Mouse (Mus musculus) adrenal gland (tissue): ENCODE data around the gene Gm6526.
"Not testable (repeated sequence)": the region's sequence is repeated elsewhere in the genome, so short reads cannot be mapped to it uniquely, and the experiment has no call there.

ENCODE experiments used
- intact Hi-C: fragments of 180-260 bp; cut with DNase I; formaldehyde crosslinking; loops from one replicate; pipeline ENCODE4 v1.15.1; 2025
- long read RNA-seq, 2 experiments: library from polyadenylated mRNA; unstranded; transcript quantifications; one replicate each; pipeline ENCODE4 v2.0.0; 2020; ENCODE audit warnings: borderline replicate concordance in 1 of 2; ENCODE audit not compliant: insufficient replicate concordance in 1 of 2

The Gm6526 gene
- long read RNA-seq, experiment 1: 0 reads
- long read RNA-seq, experiment 2: 0 reads

DNA sequence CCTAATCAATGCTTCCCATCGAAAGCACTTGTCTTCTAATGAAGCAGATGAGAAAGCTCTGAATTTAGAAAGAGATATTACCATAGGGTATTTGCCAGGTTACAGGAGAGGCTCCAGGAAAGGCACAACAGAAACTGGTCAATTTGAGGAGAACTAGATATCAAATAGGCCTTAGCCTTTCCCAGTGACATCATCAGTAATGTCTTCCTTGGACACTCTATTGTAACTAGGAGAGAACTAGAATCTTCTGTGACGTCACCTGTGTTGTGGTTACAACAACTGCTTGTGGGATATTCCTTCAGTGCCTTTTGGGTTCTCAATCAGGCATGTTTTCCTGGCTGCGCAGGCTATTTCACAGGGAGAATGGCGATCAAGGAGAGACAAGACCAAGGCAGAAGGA is at the start of gene Gm6526:
Gene Gm6526, plus strand, starts transcription at position 301 of the 400 bp plus-strand sequence.
- intact Hi-C loops: not testable (repeated sequence)

GRCm38 (mm10) chr14:43727385-43727784 is 20.3 kb upstream of the Gm6526 start, which contains the start of gene Gm16506:
Gene Gm16506 (minus strand): TSS chr14:43727485.
- intact Hi-C loops: not testable (repeated sequence)

DNA sequence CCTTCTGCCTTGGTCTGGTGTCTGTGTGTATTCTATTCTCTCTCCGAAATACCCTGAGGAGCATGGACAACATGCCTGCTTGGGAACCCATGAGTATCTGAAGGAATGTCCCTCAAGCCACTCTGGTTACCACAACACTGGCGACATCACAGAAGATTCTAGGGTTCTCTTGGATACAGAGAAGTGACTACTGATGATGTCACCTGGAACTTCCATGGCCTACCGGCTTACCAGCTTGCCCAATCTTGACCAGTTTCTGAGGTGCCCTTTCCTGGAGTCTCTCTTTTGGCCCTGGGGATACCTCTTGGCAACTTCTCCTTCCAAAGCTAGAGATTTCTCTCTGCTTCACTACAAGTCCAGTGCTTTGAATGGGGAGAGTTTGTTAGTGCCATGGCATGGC is 37.0 kb downstream of the Gm6526 start, which contains the start of gene Gm8180:
Gene Gm8180, minus strand, starts transcription at position 101 of the 400 bp plus-strand sequence.
- intact Hi-C loops: not testable (repeated sequence)

DNA sequence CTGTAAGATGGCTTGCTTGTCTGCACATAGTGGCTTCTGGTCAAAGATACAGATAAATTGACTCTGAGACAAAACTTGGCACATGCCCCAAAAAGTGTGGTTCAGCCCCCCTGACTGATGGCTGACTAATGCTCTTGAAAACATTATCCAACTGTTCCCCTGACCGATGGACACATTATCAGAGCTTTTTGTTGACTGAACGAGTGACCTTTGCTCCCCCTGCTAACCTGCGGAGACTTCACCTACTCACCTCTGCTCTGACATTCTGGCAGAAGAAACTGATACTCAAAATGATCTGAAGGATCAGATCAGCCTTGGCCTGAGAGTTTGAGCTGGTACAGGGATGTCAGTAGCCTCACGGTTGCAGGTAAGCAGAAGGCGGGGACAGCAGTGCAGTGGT is 46.1 kb downstream of the Gm6526 start:
- intact Hi-C loops: not testable (repeated sequence)

- intact Hi-C loops: no loop called here
These were observed 48.6 kb downstream of the Gm6526 start for GRCm38 (mm10) chr14:43796069-43796904.

GRCm38 (mm10) chr14:43796905-43797470 is 49.3 kb downstream of the Gm6526 start:
- intact Hi-C loops: not testable (repeated sequence)

DNA sequence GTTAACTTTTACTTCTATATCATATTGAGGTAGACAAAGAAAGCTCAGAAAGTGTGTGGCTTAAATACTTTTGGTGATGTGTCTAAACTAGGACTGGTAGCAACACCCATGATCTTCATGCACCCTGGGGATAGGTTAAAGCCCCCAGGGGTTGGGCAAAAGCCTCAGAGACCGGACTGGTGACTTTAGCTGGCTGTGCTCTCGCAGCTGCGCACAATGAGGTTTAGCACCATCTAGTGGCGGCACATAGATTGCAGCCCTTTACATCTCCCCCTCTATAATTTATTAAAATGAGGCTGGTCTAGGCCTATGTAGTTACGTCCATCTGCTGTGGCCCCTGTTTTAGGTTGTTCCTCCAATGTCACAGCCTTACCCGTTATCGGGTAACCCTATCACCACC is 56.8 kb downstream of the Gm6526 start:
- intact Hi-C loops: not testable (repeated sequence)
